Mouse (Mus musculus): ENCODE data around the gene Ncbp2. TPM values are rescaled to one million over a fixed set of nuclear protein-coding genes. Genes with fewer than 3 reads are reported as not detected.

Ncbp2 gene
- polyA plus RNA-seq (2016; fragmentation: Nextera tagmentation; extraction: Ambion mirVana), result 143 and 147 TPM in 2 replicates

GRCm38 (mm10) chr16:31948345-31948774, at the start of gene Ncbp2, which contains the start of gene 0610012G03Rik:
Gene Ncbp2, plus strand, starts transcription at chr16:31948513.
Gene 0610012G03Rik, minus strand, starts transcription at chr16:31948494.
- WGBS, result under 1% methylated on average over 55 of the region's 55 CpGs
- peak; percentile 99 for DNase-seq (ENCODE audit: low spot score)
- Histone ChIP-seq H3K4me1 (peaks cover 28% of the 10 kb centered on the region), H3K9me3 (replicated peaks) (no peaks in the 10 kb centered on the region), H3K36me3 (peaks cover 53% of the 10 kb centered on the region), H3K4me3 (peak within 1 kb of the TSS; percentile 97), H3K27ac (peak within 1 kb of the TSS; percentile 94), H3K27me3 (ENCODE audit: low read depth, poor library complexity, severe bottlenecking) (no peaks in the 10 kb centered on the region)

- Histone ChIP-seq H3K4me1 (peaks cover 21% of the 10 kb centered on the region), H3K27ac (no peak overlapping the region), H3K4me3 (no peak overlapping the region), H3K9me3 (replicated peaks) (0 out of 2 replicates have a peak, but pooled peaks cover 2% of the 10 kb centered on the region), H3K27me3 (ENCODE audit: low read depth, poor library complexity, severe bottlenecking) (no peaks in the 10 kb centered on the region), H3K36me3 (no peaks in the 10 kb centered on the region)
- no peak for DNase-seq (ENCODE audit: low spot score)
- 83% methylated on average over 18 of the region's 18 CpGs for WGBS
These were observed 49.6 kb upstream of the Ncbp2 start for GRCm38 (mm10) chr16:31898546-31899326.

- Histone ChIP-seq H3K4me3 (no peak overlapping the region), H3K4me1 (peaks cover 25% of the 10 kb centered on the region), H3K36me3 (no peaks in the 10 kb centered on the region), H3K27me3 (ENCODE audit: low read depth, poor library complexity, severe bottlenecking) (peaks cover 7% of the 10 kb centered on the region; the same call in 1 of the 2 replicates), H3K9me3 (replicated peaks) (0 out of 2 replicates have a peak, but pooled peaks cover 2% of the 10 kb centered on the region), H3K27ac (no peak overlapping the region)
- DNase-seq (ENCODE audit: low spot score), result no peak
- WGBS, result 88% methylated on average over 1 of the region's 1 CpGs
These were observed 46.4 kb upstream of the Ncbp2 start for GRCm38 (mm10) chr16:31901886-31902285.

- H3K4me1 ChIP-seq, result peaks cover 17% of the 10 kb centered on the region
- 0 out of 2 replicates have a peak, but pooled peaks cover 2% of the 10 kb centered on the region for H3K9me3 ChIP-seq (replicated peaks)
- WGBS, result 90% methylated on average over 8 of the region's 8 CpGs
- no peak overlapping the region for H3K27ac ChIP-seq
- no peaks in the 10 kb centered on the region for H3K36me3 ChIP-seq
- DNase-seq (ENCODE audit: low spot score), result no peak
- no peak overlapping the region for H3K4me3 ChIP-seq
- H3K27me3 ChIP-seq (ENCODE audit: low read depth, poor library complexity, severe bottlenecking), result peaks cover 7% of the 10 kb centered on the region; the same call in 1 of the 2 replicates
These were observed 45.1 kb upstream of the Ncbp2 start for GRCm38 (mm10) chr16:31903239-31903638.

DNA sequence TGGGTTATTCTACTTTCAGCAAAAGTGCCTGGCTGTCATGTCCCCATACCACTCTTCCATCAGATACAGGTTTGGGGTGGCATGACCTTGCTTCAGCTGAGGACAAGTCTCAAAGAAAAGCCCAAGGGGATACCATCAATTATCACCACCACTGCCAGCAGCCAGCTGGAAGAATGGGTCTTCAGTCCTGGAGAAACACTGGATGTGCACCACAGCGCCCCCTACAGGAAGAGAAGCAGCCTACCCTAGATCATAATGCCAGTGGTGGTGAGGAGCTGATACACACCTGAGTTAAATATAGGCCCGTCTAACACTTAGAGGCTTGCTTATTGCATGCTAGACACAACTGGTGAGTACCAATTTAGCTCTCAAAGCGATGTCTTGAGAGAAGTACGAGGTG, 43.0 kb upstream of the Ncbp2 start:
- Histone ChIP-seq H3K4me1 (peaks cover 14% of the 10 kb centered on the region), H3K27me3 (ENCODE audit: low read depth, poor library complexity, severe bottlenecking) (peaks cover 7% of the 10 kb centered on the region; the same call in 1 of the 2 replicates), H3K4me3 (no peak overlapping the region), H3K36me3 (no peaks in the 10 kb centered on the region), H3K9me3 (replicated peaks) (no peaks in the 10 kb centered on the region), H3K27ac (no peak overlapping the region)
- DNase-seq (ENCODE audit: low spot score), result no peak
- 74% methylated on average over 4 of the region's 4 CpGs for WGBS

DNA sequence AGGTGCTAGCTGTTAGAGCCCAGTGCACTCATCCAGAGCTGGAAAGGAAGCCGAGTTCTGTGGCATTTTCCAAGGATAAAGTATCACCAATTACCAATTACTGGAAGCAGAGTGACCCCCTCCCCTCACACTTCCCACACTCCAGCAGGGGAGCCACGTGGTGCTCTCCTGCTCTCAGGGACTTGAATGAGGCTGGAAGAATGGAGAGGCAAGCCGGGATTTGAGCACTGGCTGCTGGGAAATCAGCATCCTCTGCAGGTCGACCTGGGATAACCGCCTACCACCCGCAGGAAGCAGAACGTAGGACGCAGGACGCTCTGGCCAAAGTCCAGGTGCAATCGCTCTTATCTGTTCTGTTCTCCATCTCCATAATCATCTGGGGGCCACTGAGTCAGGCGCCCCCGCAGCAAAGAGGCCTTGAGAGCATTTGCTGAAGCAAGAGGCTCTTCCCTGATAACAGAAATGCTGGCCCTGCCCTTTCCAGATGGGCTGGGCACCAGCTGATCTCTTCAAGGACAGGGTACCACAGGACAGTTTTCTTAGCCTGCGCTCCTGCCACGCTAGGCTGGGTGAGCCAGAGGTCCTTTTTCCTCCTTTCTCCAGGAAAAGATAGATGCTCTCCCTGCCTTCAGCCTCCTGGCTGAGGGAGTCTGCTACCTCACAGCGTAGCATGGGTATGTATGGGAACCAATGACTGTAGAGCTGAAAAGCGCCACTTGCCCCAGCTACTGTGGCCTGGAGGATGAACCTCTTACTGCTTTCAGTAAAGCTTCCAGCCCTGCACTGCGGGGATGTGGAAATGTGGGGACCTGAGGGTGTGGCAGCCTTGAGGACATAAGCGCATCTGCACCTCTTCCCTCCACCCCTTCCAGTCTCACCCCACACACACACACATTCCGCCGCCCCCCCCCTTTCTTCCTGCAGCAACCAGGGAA, 42.2 kb upstream of the Ncbp2 start:
- Histone ChIP-seq H3K9me3 (replicated peaks) (no peaks in the 10 kb centered on the region), H3K4me3 (peak overlapping the region; percentile 45), H3K4me1 (peaks cover 14% of the 10 kb centered on the region), H3K27me3 (ENCODE audit: low read depth, poor library complexity, severe bottlenecking) (peaks cover 7% of the 10 kb centered on the region; the same call in 1 of the 2 replicates), H3K27ac (no peak overlapping the region), H3K36me3 (no peaks in the 10 kb centered on the region)
- no peak for DNase-seq (ENCODE audit: low spot score)
- WGBS, result 35% methylated on average over 19 of the region's 20 CpGs

DNA sequence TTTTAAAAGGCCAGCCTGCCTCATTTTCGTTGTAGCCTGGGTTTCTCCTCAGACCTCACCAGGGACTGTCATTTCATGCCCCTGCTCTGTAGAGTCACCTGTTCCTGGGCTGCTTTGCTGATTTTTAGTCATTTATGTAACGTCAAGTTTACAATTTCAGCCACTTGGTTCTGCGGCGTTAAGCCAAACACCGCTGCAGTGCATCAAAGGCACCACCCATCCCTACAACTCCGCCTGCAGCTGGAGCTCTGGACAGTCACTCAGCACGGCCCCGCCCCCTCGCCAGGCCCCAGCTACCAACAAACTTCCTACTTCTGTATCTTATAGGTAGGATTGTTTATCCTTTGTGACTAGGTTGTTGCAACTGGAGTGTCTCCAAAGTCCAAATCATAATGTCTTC, 41.4 kb upstream of the Ncbp2 start:
- H3K9me3 ChIP-seq (replicated peaks), result no peaks in the 10 kb centered on the region
- DNase-seq (ENCODE audit: low spot score), result peak; percentile 48
- 7% methylated on average over 9 of the region's 9 CpGs for WGBS
- no peak overlapping the region for H3K27ac ChIP-seq
- no peaks in the 10 kb centered on the region for H3K36me3 ChIP-seq
- peaks cover 14% of the 10 kb centered on the region for H3K4me1 ChIP-seq
- H3K27me3 ChIP-seq (ENCODE audit: low read depth, poor library complexity, severe bottlenecking), result peaks cover 7% of the 10 kb centered on the region; the same call in 1 of the 2 replicates
- H3K4me3 ChIP-seq, result peak overlapping the region; percentile 45

DNA sequence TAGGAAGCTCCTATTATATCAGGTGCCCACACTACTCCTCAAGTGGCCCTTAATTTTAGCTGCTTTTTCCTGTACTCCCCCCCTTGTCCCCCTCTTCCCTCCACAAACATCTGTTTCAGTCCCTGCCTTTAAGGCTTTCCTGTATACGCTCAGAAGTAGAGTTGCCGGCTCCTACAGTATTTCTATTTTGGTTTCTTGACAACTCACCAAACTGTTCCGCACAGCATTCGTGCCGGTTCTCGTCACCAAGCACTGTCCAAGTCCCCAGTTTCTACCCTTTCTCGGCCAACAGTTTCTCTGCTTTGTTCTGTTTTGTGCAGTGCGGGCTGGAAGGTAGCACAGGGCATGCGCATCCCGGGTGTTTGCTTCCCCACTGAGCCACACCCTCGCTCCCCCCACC, 39.4 kb upstream of the Ncbp2 start:
- no peak for DNase-seq (ENCODE audit: low spot score)
- peaks cover 14% of the 10 kb centered on the region for H3K4me1 ChIP-seq
- H3K27ac ChIP-seq, result no peak overlapping the region
- H3K36me3 ChIP-seq, result no peaks in the 10 kb centered on the region
- no peaks in the 10 kb centered on the region for H3K9me3 ChIP-seq (replicated peaks)
- H3K4me3 ChIP-seq, result no peak overlapping the region
- peaks cover 7% of the 10 kb centered on the region; the same call in 1 of the 2 replicates for H3K27me3 ChIP-seq (ENCODE audit: low read depth, poor library complexity, severe bottlenecking)
- WGBS, result 70% methylated on average over 11 of the region's 11 CpGs

- Histone ChIP-seq H3K4me3 (no peak overlapping the region), H3K36me3 (no peaks in the 10 kb centered on the region), H3K4me1 (peaks cover 14% of the 10 kb centered on the region), H3K27me3 (ENCODE audit: low read depth, poor library complexity, severe bottlenecking) (peaks cover 7% of the 10 kb centered on the region; the same call in 1 of the 2 replicates), H3K9me3 (replicated peaks) (no peaks in the 10 kb centered on the region), H3K27ac (no peak overlapping the region)
- WGBS, result 72% methylated on average over 10 of the region's 10 CpGs
- no peak for DNase-seq (ENCODE audit: low spot score)
These were observed 37.9 kb upstream of the Ncbp2 start for GRCm38 (mm10) chr16:31910281-31910847.

- H3K36me3 ChIP-seq, result no peaks in the 10 kb centered on the region
- H3K9me3 ChIP-seq (replicated peaks), result no peaks in the 10 kb centered on the region
- no peak overlapping the region for H3K4me3 ChIP-seq
- H3K27ac ChIP-seq, result no peak overlapping the region
- no peaks in the 10 kb centered on the region for H3K27me3 ChIP-seq (ENCODE audit: low read depth, poor library complexity, severe bottlenecking)
- 78% methylated on average over 11 of the region's 11 CpGs for WGBS
- 0 out of 2 replicates have a peak, but pooled peaks cover 3% of the 10 kb centered on the region for H3K4me1 ChIP-seq
- DNase-seq (ENCODE audit: low spot score), result no peak
These were observed 30.5 kb upstream of the Ncbp2 start for GRCm38 (mm10) chr16:31917776-31918175.

- H3K27ac ChIP-seq, result peak overlapping the region; percentile 42; the same call in 1 of the 2 replicates
- peak overlapping the region; percentile 30 for H3K4me3 ChIP-seq
These were observed 30.0 kb upstream of the Ncbp2 start for GRCm38 (mm10) chr16:31918248-31918724.

GRCm38 (mm10) chr16:31924368-31924767, 23.9 kb upstream of the Ncbp2 start:
- no peak overlapping the region for H3K27ac ChIP-seq
- H3K27me3 ChIP-seq (ENCODE audit: low read depth, poor library complexity, severe bottlenecking), result peaks cover 1% of the 10 kb centered on the region; the same call in 1 of the 2 replicates
- H3K9me3 ChIP-seq (replicated peaks), result no peaks in the 10 kb centered on the region
- WGBS, result 86% methylated on average over 6 of the region's 6 CpGs
- H3K4me1 ChIP-seq, result peaks cover 7% of the 10 kb centered on the region
- H3K36me3 ChIP-seq, result no peaks in the 10 kb centered on the region
- H3K4me3 ChIP-seq, result no peak overlapping the region
- DNase-seq (ENCODE audit: low spot score), result no peak

More at GRCm38 (mm10) chr16:31918248-31918724, 30.0 kb upstream of the Ncbp2 start:
- Histone ChIP-seq H3K27me3 (ENCODE audit: low read depth, poor library complexity, severe bottlenecking) (no peaks in the 10 kb centered on the region), H3K4me1 (0 out of 2 replicates have a peak, but pooled peaks cover 3% of the 10 kb centered on the region), H3K36me3 (no peaks in the 10 kb centered on the region), H3K9me3 (replicated peaks) (no peaks in the 10 kb centered on the region)
- DNase-seq (ENCODE audit: low spot score), result peak; percentile 82
- 5% methylated on average over 14 of the region's 14 CpGs for WGBS

Measured in limb, embryonic 10.5 days (tissue).